Mouse (Mus musculus): ENCODE data around the gene Crybb1.

DNA sequence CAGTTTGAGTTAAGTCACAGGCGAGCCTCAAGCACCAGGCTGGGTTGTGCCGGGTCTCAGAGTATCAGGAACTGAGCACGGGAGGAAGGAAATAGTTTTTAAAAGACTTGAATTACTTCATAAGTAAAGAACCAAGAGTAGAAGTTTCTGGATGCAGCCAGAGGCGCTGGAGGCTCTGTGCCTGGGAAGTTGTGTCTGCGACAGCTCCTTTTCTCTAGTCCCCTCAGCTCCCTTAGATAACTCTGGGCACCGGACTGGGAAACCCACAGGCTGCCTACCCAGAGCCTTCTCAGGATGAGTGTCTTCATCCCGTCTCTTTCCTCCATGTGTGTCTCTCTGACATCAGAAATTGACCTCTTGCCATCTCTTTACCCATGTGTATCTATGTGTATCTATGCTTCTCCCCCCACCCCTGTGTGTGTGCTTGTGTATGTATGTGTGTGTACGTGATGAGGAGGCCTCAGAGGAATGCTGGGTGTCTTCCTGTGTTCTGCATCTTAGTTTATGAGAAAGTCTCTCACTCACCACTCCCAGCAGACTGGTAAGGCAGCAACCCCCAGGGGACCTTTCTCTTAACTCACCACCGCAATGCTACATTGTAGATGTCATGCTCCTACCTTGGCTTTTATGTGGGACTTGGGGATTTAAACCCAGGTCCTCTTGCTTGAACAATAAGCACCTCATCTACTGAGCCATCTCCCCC lies 27.3 kb downstream of the Crybb1 start:
- TF ChIP-seq CTCF (IDR thresholded peaks at IDR 0.05; ENCODE audit: borderline replicate concordance, extremely low read depth, insufficient read depth, insufficient read length) (no peak), POLR2A (IDR thresholded peaks at IDR 0.05; ENCODE audit: borderline replicate concordance, extremely low read depth, insufficient read depth, insufficient read length, poor library complexity, severe bottlenecking) (no peak)
